Mouse (Mus musculus): ENCODE results near the gene Acot10.
"Not testable (repeated sequence)": the region's sequence is repeated elsewhere in the genome, so short reads cannot be mapped to it uniquely, and the experiment has no call there.

Acot10 gene

DNA sequence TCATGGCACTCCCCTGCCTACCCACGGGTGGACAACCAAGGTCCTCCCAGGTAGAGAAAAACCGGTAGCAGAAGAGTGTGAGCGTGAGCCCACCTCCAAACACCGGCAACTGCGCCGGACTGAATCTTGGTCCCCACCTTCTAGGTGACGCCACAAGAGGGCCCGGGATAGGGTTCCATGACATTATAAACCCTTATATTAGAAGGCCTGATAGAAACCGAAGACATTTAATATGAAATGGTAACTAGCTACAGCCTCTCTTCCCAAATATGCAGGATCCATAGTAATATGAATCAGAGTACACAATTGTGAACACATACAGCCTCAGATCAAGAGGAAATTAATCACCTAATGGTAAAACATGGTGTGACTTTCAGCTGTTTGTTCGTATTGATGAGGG lies at the start of gene Acot10:
TSS of gene Acot10 (minus strand) at position 101 of the 400 bp plus-strand sequence.
- DNase-seq (ENCODE audit: low spot score in 2 of 2): no peak

DNA sequence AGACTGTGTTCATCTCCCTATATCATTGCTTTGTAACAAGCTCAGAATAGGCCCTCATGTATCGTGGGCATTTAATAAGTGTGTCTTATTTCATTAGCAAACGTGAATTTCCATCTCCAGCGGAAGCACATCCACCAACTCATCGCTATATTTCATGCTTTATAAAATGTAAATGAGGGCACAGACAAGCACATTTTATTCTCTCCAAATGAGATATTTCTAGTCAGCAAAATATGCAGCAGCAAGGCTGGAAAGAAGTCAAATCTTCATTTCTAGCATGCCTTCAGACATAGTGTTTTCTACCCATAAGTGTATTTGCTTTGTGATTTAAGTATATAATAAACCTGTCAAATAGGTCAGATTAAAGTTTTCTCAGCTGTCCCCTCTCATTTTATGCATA lies 45.3 kb upstream of the Acot10 start:
- no peak for DNase-seq (ENCODE audit: low spot score in 2 of 2)

DNA sequence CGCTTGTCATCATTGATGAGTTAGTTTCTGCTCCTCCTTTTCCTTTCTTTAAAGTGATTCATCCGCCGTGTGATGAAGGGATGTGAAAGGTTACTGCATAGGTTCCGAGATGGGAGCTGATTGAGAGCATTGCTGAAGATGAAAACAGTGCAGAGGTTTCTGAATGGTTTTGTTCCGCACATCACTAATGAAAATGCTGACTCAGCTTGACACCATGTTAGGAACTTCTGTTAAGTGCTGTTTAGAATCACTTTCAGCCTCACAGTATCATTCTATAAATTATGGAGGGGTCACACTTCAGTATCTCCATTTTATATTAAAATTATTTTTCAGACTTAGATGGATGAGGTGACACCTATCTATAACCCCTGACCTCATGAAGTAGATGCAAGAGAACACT lies 29.7 kb upstream of the Acot10 start:
- DNase-seq (ENCODE audit: low spot score in 2 of 2): no peak

DNA sequence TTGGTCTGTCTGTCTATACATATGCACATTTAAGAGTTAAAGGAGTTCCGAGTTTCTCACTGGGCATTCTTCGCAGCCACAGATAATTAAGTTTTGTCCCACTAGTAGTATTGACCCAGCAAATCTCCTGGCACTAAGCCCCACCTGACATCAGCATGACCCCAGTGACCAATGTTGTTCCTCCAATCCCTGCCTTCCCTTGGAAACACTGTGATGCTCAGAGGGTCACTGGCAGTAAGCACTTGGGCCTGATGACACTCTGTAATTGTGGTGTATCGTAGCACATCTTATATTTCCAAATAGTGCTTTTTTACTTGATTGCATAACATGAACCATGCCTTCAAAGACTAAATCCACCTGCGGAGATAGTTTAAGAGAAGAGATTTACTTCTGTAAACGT lies 17.6 kb upstream of the Acot10 start:
- no peak for DNase-seq (ENCODE audit: low spot score in 2 of 2)

DNA sequence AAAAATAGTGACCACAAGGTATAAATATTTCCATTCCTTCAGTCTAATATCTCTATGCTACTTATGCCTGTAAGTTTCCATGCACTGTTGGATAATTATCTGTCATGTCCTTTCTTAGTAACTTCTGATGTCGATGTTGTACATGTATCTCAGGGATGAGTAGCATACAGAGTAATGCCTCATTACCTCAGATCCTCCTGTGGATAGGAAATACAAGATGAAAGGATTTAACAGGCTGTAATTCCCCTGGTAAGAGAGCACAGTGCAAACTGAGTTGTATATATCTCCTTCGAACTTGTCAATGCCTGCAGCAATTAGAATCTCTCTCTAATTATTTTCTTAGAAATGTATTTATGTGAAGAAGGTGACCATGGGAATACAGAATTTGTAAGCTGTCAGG lies 16.2 kb upstream of the Acot10 start:
- no peak for DNase-seq (ENCODE audit: low spot score in 2 of 2)

DNA sequence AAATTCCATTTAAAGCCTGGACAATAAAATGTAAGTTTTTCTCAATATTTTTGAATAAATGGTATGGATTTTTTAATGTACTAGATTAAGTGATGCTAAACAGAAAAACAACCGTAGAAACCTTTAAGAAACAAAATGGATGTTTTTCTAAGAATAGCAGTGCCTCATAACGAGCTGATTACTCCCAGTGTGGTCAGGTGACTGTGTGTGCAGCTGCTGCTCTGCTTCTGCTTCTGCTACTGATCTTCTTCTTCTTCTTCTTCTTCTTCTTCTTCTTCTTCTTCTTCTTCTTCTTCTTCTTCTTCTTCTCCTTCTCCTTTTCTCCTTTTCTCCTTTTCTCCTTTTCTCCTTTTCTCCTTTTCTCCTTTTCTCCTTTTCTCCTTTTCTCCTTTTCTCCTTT lies 3.0 kb upstream of the Acot10 start:
- not testable (repeated sequence) for DNase-seq (ENCODE audit: low spot score in 2 of 2)

DNA sequence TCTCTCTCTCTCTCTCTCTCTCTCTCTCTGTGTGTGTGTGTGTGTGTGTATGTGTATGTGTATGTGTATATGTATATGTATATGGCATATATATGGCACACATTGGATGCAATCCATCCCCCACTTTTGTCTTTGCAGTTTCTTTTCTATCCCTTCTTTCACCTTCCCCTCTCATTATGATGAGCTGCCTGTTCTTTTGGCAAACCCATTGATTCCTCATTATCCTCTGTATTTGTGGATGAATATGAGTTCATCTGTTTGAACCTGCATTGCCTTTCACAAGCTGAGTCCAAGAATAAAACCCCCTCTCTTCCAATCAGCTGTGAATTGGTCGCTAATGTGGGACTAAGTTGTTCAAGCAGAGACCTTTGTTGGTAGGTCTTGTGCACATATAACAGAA lies 1.4 kb upstream of the Acot10 start:
- no peak for DNase-seq (ENCODE audit: low spot score in 2 of 2)

DNA sequence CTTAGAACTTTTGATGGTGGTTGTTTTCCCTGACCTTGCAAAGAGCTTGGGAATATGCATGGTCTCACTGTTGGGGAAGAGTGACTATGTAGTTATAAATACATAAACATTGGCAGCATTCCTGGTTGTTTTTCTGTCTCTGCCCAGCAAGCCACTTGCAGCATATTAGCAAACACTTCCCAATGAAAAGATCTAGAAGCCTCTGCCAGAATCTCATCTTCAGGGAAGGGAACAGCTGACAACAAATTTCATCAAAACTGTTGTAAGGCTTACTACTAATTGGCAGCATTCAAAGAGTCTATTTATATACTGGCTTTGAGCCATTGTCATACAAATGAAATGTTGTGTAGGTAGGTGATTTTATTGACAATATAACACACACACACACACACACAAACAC lies 800 bp upstream of the Acot10 start:
- DNase-seq (ENCODE audit: low spot score in 2 of 2): no peak

DNA sequence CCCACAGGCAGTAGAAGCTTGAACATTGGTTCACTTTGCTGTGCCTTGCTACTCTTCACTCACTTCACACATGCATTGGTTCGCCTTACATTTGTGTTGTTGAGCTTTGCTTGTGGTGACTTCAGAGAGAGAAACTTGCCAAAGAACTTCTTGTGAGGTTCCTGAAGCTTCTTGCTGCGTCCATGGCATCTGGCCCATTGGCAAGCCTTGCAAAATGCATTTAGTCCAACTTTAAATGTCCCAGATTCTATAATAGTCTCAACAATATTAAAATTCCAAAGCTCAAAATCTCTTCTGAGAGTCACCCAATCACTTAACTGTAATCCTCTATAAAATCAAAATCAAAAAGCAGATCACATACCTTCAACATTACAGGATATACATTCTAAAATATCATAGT lies 6.3 kb downstream of the Acot10 start:
- DNase-seq (ENCODE audit: low spot score in 2 of 2): no peak

DNA sequence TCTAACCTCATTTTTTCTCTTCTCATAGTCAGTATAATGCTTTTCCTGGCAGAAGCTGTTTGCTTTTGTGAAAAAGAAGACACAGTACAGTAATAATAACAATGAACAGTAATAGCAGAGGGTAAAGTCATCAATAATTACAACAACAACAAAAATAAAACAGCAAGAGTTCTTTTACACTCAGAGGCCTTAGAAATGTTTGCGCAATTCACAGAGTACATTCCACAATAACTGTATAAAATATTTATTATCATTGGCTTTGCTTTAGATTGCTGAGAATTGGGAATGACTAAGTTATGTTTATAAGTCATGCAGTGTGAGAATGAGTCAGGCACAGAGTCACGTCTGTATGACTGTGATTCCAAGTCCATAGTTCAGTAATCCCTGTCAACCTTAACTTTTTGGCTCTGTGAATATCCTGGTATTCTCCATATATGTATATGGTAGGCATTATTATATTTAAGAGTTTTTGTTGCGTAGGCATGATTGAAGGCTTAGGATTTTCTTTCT lies 23.6 kb downstream of the Acot10 start:
- no peak for DNase-seq (ENCODE audit: low spot score in 2 of 2)

DNA sequence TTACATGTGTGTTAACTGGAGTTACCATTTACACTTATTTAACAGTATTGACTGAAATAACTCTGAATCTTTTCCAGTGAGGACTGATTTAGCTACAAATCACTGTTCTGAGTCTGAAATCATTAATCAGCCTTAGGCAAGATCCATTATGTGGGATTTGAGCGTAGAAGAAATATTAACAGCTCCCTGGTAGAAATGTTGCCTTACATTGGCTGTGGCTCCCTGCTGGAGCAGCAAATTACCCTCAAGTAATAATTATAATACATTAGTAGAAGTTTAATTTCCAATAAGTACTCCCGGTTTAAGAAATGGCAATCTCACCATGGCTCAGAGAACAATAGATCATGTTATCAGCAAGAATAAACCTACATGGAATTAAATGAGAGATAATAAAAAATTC lies 27.4 kb downstream of the Acot10 start:
- no peak for DNase-seq (ENCODE audit: low spot score in 2 of 2)

DNA sequence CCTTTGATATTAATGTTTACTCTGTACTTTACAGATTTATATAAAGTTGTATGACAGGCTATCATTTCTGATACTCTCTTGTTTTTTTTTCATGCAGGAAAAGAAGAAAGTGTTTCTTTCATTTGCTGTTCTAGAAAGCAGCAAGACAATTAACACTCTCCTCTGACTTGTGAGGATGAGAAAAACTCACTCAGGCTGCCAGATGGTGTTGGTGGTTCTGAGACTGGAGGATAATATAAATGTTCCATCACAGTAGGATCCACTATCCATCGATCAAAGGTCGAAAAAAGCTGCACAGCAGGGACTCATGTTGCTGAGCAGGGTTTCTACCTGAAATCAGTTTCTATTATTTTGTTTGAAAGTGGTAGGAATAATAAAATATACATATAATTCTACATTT lies 32.0 kb downstream of the Acot10 start:
- no peak for DNase-seq (ENCODE audit: low spot score in 2 of 2)
